Comparison of ENCODE assay signal across 8 mouse cellular contexts in genomic region chr2:71786591-71787155, GRCm38 (mm10). TPM values are rescaled to one million over a fixed set of nuclear protein-coding genes. Genes with fewer than 3 reads are reported as not detected.
DNase-seq lines count a peak whose midpoint lies in the region; ATAC-seq and TF ChIP-seq lines count a peak whose summit lies in the region.

No protein-coding gene starts in this region.

- no peak for TF ChIP-seq EP300 in liver, postnatal 0 days (IDR thresholded peaks at IDR 0.05; ENCODE audit: low read depth)
- no peak for TF ChIP-seq EP300 in stomach, postnatal 0 days (optimal IDR thresholded peaks at IDR 0.05)

- peak; percentile 73; the same call in 1 of the 2 replicates for ATAC-seq in erythroid progenitor cell, adult 5-6 weeks (replicated peaks; ENCODE audit: low FRiP score, poor library complexity, severe bottlenecking)
- ATAC-seq in heart, embryonic 16.5 days (replicated peaks; ENCODE audit: extremely low read depth, insufficient read depth, low FRiP score) = peak; percentile 88
- ATAC-seq in liver, postnatal 0 days = peak; percentile 81
- peak; percentile 89 for ATAC-seq in neural tube, embryonic 11.5 days (ENCODE audit: insufficient read depth, low FRiP score, low TSS enrichment)
- peak; percentile 94 for ATAC-seq in stomach, postnatal 0 days (ENCODE audit: low FRiP score, low TSS enrichment)

- no peaks in the 10 kb centered on the region for H3K36me3 ChIP-seq in heart, embryonic 16.5 days (ENCODE audit: control insufficient read depth, insufficient read depth)
- H3K36me3 ChIP-seq in liver, postnatal 0 days (replicated peaks; ENCODE audit: insufficient read depth, low read length) = no peaks in the 10 kb centered on the region
- H3K36me3 ChIP-seq in neural tube, embryonic 11.5 days (ENCODE audit: control insufficient read depth, insufficient read depth, low read length) = no peaks in the 10 kb centered on the region
- no peaks in the 10 kb centered on the region for H3K36me3 ChIP-seq in stomach, postnatal 0 days (ENCODE audit: control insufficient read depth, insufficient read depth, low read length)

- H3K9me3 ChIP-seq in heart, embryonic 16.5 days (replicated peaks; ENCODE audit: control insufficient read depth, low read length) = no peaks in the 10 kb centered on the region
- H3K9me3 ChIP-seq in liver, postnatal 0 days (ENCODE audit: low read length) = no peaks in the 10 kb centered on the region
- no peaks in the 10 kb centered on the region for H3K9me3 ChIP-seq in neural tube, embryonic 11.5 days (ENCODE audit: control insufficient read depth, low read length)
- H3K9me3 ChIP-seq in stomach, postnatal 0 days (ENCODE audit: control insufficient read depth, low read length) = no peaks in the 10 kb centered on the region

- no peaks in the 10 kb centered on the region for H3K27me3 ChIP-seq in heart, embryonic 16.5 days (ENCODE audit: control insufficient read depth, insufficient read depth, low read length)
- peaks cover 10% of the 10 kb centered on the region; the same call in 1 of the 2 replicates for H3K27me3 ChIP-seq in liver, postnatal 0 days (ENCODE audit: insufficient read depth, low read length)
- no peaks in the 10 kb centered on the region for H3K27me3 ChIP-seq in neural tube, embryonic 11.5 days (ENCODE audit: control insufficient read depth, insufficient read depth, low read length)
- no peaks in the 10 kb centered on the region for H3K27me3 ChIP-seq in stomach, postnatal 0 days (ENCODE audit: control insufficient read depth, insufficient read depth, low read length)

- H3K4me2 ChIP-seq in heart, embryonic 16.5 days (ENCODE audit: low read depth, low read length) = peak overlapping the region; percentile 79
- H3K4me2 ChIP-seq in liver, postnatal 0 days (ENCODE audit: low read depth, low read length) = peak overlapping the region; percentile 98
- H3K4me2 ChIP-seq in neural tube, embryonic 11.5 days (ENCODE audit: low read depth) = peak overlapping the region; percentile 94
- H3K4me2 ChIP-seq in stomach, postnatal 0 days (replicated peaks; ENCODE audit: low read depth) = peak overlapping the region; percentile 84

- TF ChIP-seq CTCF in liver, postnatal 0 days (IDR thresholded peaks at IDR 0.05; ENCODE audit: low read depth) = no peak
- no peak for TF ChIP-seq CTCF in stomach, postnatal 0 days (IDR thresholded peaks at IDR 0.05; ENCODE audit: low read depth)

- under 1% methylated on average over 41 of the region's 61 CpGs for WGBS in heart, embryonic 16.5 days
- under 1% methylated on average over 41 of the region's 61 CpGs for WGBS in liver, postnatal 0 days (ENCODE audit: insufficient replicate concordance)
- WGBS in neural tube, embryonic 11.5 days = 0% methylated on average over 24 of the region's 61 CpGs
- WGBS in stomach, postnatal 0 days = under 1% methylated on average over 48 of the region's 61 CpGs

- peak; percentile 71 for DNase-seq in ES-CJ7 (ENCODE audit: low read depth, low spot score)
- DNase-seq in c-Kit-negative CD71-positive TER-119-positive erythroid progenitor cells, embryonic 14.5 days (ENCODE audit: low read depth, low spot score) = peak; percentile 6
- peak; percentile 84 for DNase-seq in kidney, postnatal 10 days
- DNase-seq in liver, postnatal 0 days = peak; percentile 83
- peak; percentile 78 for DNase-seq in neural tube, embryonic 11.5 days (ENCODE audit: low spot score)
- peak; percentile 93 for DNase-seq in stomach, postnatal 0 days (ENCODE audit: low spot score)

- peak overlapping the region; percentile 80 for H3K9ac ChIP-seq in heart, embryonic 16.5 days (ENCODE audit: low read length)
- H3K9ac ChIP-seq in liver, postnatal 0 days (replicated peaks) = peak overlapping the region; percentile 71
- peak overlapping the region; percentile 68 for H3K9ac ChIP-seq in neural tube, embryonic 11.5 days (ENCODE audit: low read length)
- peak overlapping the region; percentile 77 for H3K9ac ChIP-seq in stomach, postnatal 0 days (ENCODE audit: low read length)

- peaks cover 17% of the 10 kb centered on the region for H3K4me1 ChIP-seq in heart, embryonic 16.5 days (ENCODE audit: control insufficient read depth, insufficient read depth, low read length)
- H3K4me1 ChIP-seq in liver, postnatal 0 days (ENCODE audit: insufficient read depth) = peaks cover 11% of the 10 kb centered on the region
- 0 out of 2 replicates have a peak, but pooled peaks cover 6% of the 10 kb centered on the region for H3K4me1 ChIP-seq in neural tube, embryonic 11.5 days (ENCODE audit: control insufficient read depth, insufficient read depth, low read length)
- H3K4me1 ChIP-seq in stomach, postnatal 0 days (replicated peaks; ENCODE audit: control insufficient read depth, insufficient read depth) = no peaks in the 10 kb centered on the region; the same call in 1 of the 2 replicates

- H3K4me3 ChIP-seq in heart, embryonic 16.5 days (ENCODE audit: low read length) = peak overlapping the region; percentile 78
- peak overlapping the region; percentile 72 for H3K4me3 ChIP-seq in liver, postnatal 0 days (ENCODE audit: low read depth, low read length)
- peak overlapping the region; percentile 83 for H3K4me3 ChIP-seq in neural tube, embryonic 11.5 days (ENCODE audit: low read depth, low read length)
- H3K4me3 ChIP-seq in stomach, postnatal 0 days (ENCODE audit: low read depth, low read length) = peak overlapping the region; percentile 76

- H3K27ac ChIP-seq in heart, embryonic 16.5 days (ENCODE audit: low read length) = peak overlapping the region; percentile 81
- H3K27ac ChIP-seq in liver, postnatal 0 days (ENCODE audit: low read depth) = peak overlapping the region; percentile 60
- no peak overlapping the region for H3K27ac ChIP-seq in neural tube, embryonic 11.5 days (ENCODE audit: low read depth, low read length)
- peak overlapping the region; percentile 94 for H3K27ac ChIP-seq in stomach, postnatal 0 days (replicated peaks)

RNA-seq across cellular contexts. Expression of gene Itga6, which starts 41.3 kb away (rescaled TPM):
- total RNA-seq in erythroid progenitor cell, adult 5-6 weeks (2015; ENCODE audit: low replicate concordance) = 4.7 and 9.6 TPM in 2 replicates
- 3.6 and 7.6 TPM in 2 replicates for total RNA-seq in erythroid progenitor cell, adult 5-6 weeks (2017; ENCODE audit: low replicate concordance)
- 46.2 and 49.6 TPM in 2 replicates for polyA plus RNA-seq in heart, embryonic 16.5 days (2015; fragmentation: Nextera tagmentation; extraction: Ambion mirVana)
- 7.5 and 7.7 TPM in 2 replicates for polyA plus RNA-seq in liver, postnatal 0 days (2015; fragmentation: Nextera tagmentation; extraction: Ambion mirVana)
- polyA plus RNA-seq in neural tube, embryonic 11.5 days (2014; fragmentation: Nextera tagmentation; extraction: Ambion mirVana) = 35.2 and 39.9 TPM in 2 replicates
- polyA plus RNA-seq in stomach, postnatal 0 days (2015; fragmentation: Nextera tagmentation; extraction: Ambion mirVana) = 51.5 and 51.9 TPM in 2 replicates

Comparison
In these comparisons a context has a peak if more than half of its experiments do, and no peak if none do; other contexts are left out.
1. DNase-seq: peak in every context shown above with its lines; median percentile 93 in stomach, postnatal 0 days; 84 in kidney, postnatal 10 days; 83 in liver, postnatal 0 days; 78 in neural tube, embryonic 11.5 days; 71 in ES-CJ7; 6 in c-Kit-negative CD71-positive TER-119-positive erythroid progenitor cells, embryonic 14.5 days.